Mouse (Mus musculus) G1E (cell line): ENCODE results near the gene Fitm2.

ENCODE experiments used
- CTCF ChIP-seq: IDR thresholded peaks from 2 replicates; pipeline ENCODE4 v1.5.1; 2012; ENCODE audit warnings: low read depth, low read length, inconsistent platforms, mixed read lengths
- TAL1 ChIP-seq: conservative IDR thresholded peaks from 2 replicates; pipeline ENCODE4 v1.6.1; 2012; ENCODE audit warnings: low read depth, low read length, inconsistent platforms, mixed read lengths

- TF ChIP-seq TAL1 (no peak), CTCF (no peak)
Observed at GRCm38 (mm10) chr2:163471710-163472465, 541 bp downstream of the Fitm2 start.
